Mouse (Mus musculus) lung, adult 2 months (tissue): ENCODE results near the gene Mgea5.

Experiments
- CTCF ChIP-seq: fragments of 200-500 bp; IDR thresholded peaks from 2 replicates; pipeline ENCODE4 v1.5.1; 2011; ENCODE audit warnings: mild to moderate bottlenecking, low read length, control low read depth; ENCODE audit not compliant: insufficient read depth
- POLR2A ChIP-seq: fragments of 200-500 bp; IDR thresholded peaks from 2 replicates; pipeline ENCODE4 v1.6.1; 2011; ENCODE audit warnings: low read depth, mild to moderate bottlenecking, control low read depth, low read length, borderline replicate concordance; ENCODE audit errors: extremely low read depth

DNA sequence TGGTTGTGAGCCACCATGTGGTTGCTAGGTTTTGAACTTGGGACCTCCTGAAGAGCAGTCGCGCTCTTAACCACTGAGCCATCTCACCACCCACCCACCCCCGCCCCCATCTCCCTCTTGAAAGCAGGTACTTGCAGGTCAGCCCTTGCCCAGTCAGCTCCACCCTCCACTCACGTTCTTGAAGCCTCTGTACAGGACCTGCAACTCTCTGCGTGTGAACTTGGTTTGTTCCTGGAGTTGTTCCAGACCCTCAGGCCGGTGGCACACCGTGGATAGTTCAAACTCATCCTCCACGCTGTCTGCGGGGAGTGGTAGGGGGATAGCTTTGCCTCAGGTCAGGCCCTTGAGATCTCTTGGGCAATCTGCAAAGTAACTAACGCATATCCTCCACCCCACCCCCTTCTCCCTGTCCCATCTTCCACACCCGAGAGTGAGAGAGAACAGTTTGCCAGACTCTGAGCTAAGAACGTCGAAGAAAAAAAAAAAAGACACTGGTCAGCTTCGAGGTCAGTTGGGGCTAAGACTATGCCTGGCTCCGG lies 11.8 kb upstream of the Mgea5 start:
- no peak for TF ChIP-seq POLR2A
- TF ChIP-seq CTCF: no peak
